In the genomic region with DNA sequence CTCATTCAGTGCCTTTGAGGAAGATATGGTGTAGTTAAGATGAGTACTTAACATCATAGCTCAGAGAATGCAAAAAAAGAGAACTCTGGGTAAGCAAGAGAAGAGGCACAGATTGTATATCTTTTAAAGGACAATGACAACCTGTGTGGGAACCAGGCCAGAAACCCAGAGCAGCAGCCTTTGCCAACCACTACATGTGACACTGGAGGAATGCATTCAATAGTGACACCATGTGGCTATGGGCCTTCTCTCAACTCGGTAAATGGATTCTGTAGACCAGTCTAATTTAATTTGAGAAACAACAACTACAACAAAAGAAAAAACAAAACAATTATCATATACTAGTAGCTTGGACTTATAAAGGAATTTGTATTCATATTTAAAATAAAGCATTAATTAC, we compare ENCODE assay signal across 13 mouse cellular contexts.
DNase-seq lines count a peak whose midpoint lies in the region; ATAC-seq and TF ChIP-seq lines count a peak whose summit lies in the region.
"Had no signal": no experiment of that assay in that cellular context is flagged by ENCODE, and none has a peak within 500 bp of the region (broad histone marks: within the 10 kb centered on the region; RNA-seq: fewer than 3 reads in every experiment).

No protein-coding gene starts in this region.

- no peaks in the 10 kb centered on the region for H3K9me3 ChIP-seq in heart, embryonic 16.5 days (replicated peaks; ENCODE audit: control insufficient read depth, low read length)
- no peaks in the 10 kb centered on the region for H3K9me3 ChIP-seq in forebrain, embryonic 15.5 days
- H3K9me3 ChIP-seq in lung, postnatal 0 days (ENCODE audit: low read length) = no peaks in the 10 kb centered on the region
- H3K9me3 ChIP-seq: heart, embryonic 13.5 days; limb, embryonic 13.5 days had no signal

- no peak overlapping the region for H3K4me2 ChIP-seq in heart, embryonic 16.5 days (ENCODE audit: low read depth, low read length)
- H3K4me2 ChIP-seq in forebrain, embryonic 15.5 days (replicated peaks) = no peak overlapping the region
- no peak overlapping the region for H3K4me2 ChIP-seq in lung, postnatal 0 days (replicated peaks; ENCODE audit: low read depth, low read length)
- H3K4me2 ChIP-seq: heart, embryonic 13.5 days; limb, embryonic 13.5 days had no signal

- TF ChIP-seq POLR2A in brain, embryonic 14.5 days (IDR thresholded peaks at IDR 0.05; ENCODE audit: borderline replicate concordance, extremely low read depth, insufficient read depth, insufficient read length, poor library complexity, severe bottlenecking) = no peak

- no peaks in the 10 kb centered on the region for H3K27me3 ChIP-seq in heart, embryonic 16.5 days (ENCODE audit: control insufficient read depth, insufficient read depth, low read length)
- H3K27me3 ChIP-seq in forebrain, embryonic 15.5 days = no peaks in the 10 kb centered on the region
- no peaks in the 10 kb centered on the region for H3K27me3 ChIP-seq in lung, postnatal 0 days (replicated peaks; ENCODE audit: insufficient read depth, low read length)
- H3K27me3 ChIP-seq: CH12.LX; heart, embryonic 13.5 days; limb, embryonic 13.5 days had no signal

- TF ChIP-seq CTCF in layer of hippocampus, adult 2 months (conservative IDR thresholded peaks at IDR 0.05) = peak; percentile 49
- peak; percentile 34; the same call in 1 of the 2 replicates for TF ChIP-seq CTCF in brain, embryonic 14.5 days (IDR thresholded peaks at IDR 0.05; ENCODE audit: borderline replicate concordance, extremely low read depth, insufficient read depth, insufficient read length)
- TF ChIP-seq CTCF in lung, postnatal 0 days (IDR thresholded peaks at IDR 0.05) = no peak

- no peak for TF ChIP-seq EP300 in lung, postnatal 0 days (IDR thresholded peaks at IDR 0.05)

- no peak for DNase-seq in heart, adult 9 months (ENCODE audit: low spot score in 2 of 2)
- DNase-seq in layer of hippocampus, adult 2 months (ENCODE audit: low spot score in 2 of 2) = no peak
- no peak for DNase-seq in layer of hippocampus, postnatal 36 days
- DNase-seq in brain, embryonic 14.5 days (ENCODE audit: low read depth) = peak; percentile 81
- no peak for DNase-seq in layer of hippocampus, adult 8-10 months (ENCODE audit: low spot score in 2 of 2)
- no peak for DNase-seq in lung, postnatal 0 days (ENCODE audit: low spot score)
- DNase-seq: adrenal gland, postnatal 36 days; lung, postnatal 10 days had no signal

- no peaks in the 10 kb centered on the region for H3K36me3 ChIP-seq in heart, embryonic 16.5 days (ENCODE audit: control insufficient read depth, insufficient read depth)
- H3K36me3 ChIP-seq in forebrain, embryonic 15.5 days = no peaks in the 10 kb centered on the region
- no peaks in the 10 kb centered on the region for H3K36me3 ChIP-seq in lung, postnatal 0 days (ENCODE audit: insufficient read depth, low read length)
- H3K36me3 ChIP-seq: heart, embryonic 13.5 days; limb, embryonic 13.5 days had no signal

- no peak overlapping the region for H3K4me3 ChIP-seq in heart, embryonic 16.5 days (ENCODE audit: low read length)
- no peak overlapping the region for H3K4me3 ChIP-seq in layer of hippocampus, adult 2 months
- no peak overlapping the region for H3K4me3 ChIP-seq in forebrain, embryonic 15.5 days
- no peak overlapping the region for H3K4me3 ChIP-seq in lung, postnatal 0 days (ENCODE audit: low read depth, low read length)
- H3K4me3 ChIP-seq: heart, embryonic 13.5 days; limb, embryonic 13.5 days had no signal

- H3K9ac ChIP-seq in heart, embryonic 16.5 days (ENCODE audit: low read length) = no peak overlapping the region
- H3K9ac ChIP-seq in forebrain, embryonic 15.5 days (replicated peaks) = no peak overlapping the region
- no peak overlapping the region for H3K9ac ChIP-seq in lung, postnatal 0 days (replicated peaks; ENCODE audit: low read depth)
- H3K9ac ChIP-seq: heart, embryonic 13.5 days; limb, embryonic 13.5 days had no signal

- ATAC-seq in heart, embryonic 16.5 days (replicated peaks; ENCODE audit: extremely low read depth, insufficient read depth, low FRiP score) = peak; percentile 82; the same call in 1 of the 2 replicates
- ATAC-seq in forebrain, embryonic 15.5 days (replicated peaks) = 0 out of 2 replicates have a peak, but pooled peaks have one; percentile 63
- no peak for ATAC-seq in lung, postnatal 0 days

- no peak overlapping the region for H3K27ac ChIP-seq in heart, embryonic 16.5 days (ENCODE audit: low read length)
- no peak overlapping the region for H3K27ac ChIP-seq in layer of hippocampus, adult 2 months
- no peak overlapping the region for H3K27ac ChIP-seq in forebrain, embryonic 15.5 days (replicated peaks)
- no peak overlapping the region for H3K27ac ChIP-seq in lung, postnatal 0 days (ENCODE audit: low read length)
- H3K27ac ChIP-seq: heart, embryonic 13.5 days; limb, embryonic 13.5 days had no signal

- WGBS in heart, embryonic 16.5 days = 26% methylated on average over 1 of the region's 1 CpGs
- 13% methylated on average over 1 of the region's 1 CpGs for WGBS in forebrain, embryonic 15.5 days
- WGBS in lung, postnatal 0 days = 42% methylated on average over 1 of the region's 1 CpGs

- H3K4me1 ChIP-seq in heart, embryonic 16.5 days (ENCODE audit: control insufficient read depth, insufficient read depth, low read length) = 0 out of 2 replicates have a peak, but pooled peaks cover 3% of the 10 kb centered on the region
- 0 out of 2 replicates have a peak, but pooled peaks cover 3% of the 10 kb centered on the region for H3K4me1 ChIP-seq in forebrain, embryonic 15.5 days
- H3K4me1 ChIP-seq in lung, postnatal 0 days (ENCODE audit: insufficient read depth, low read depth, low read length) = no peaks in the 10 kb centered on the region
- H3K4me1 ChIP-seq: limb, embryonic 13.5 days had no signal
